Mouse (Mus musculus): ENCODE data around the gene Scn9a. TPM values are rescaled to one million over a fixed set of nuclear protein-coding genes. Genes with fewer than 3 reads are reported as not detected.

The Scn9a gene
- polyA plus RNA-seq (2015; fragmentation: Nextera tagmentation; extraction: Ambion mirVana): 0.02 TPM in 1 of 2 replicates, not detected in the other

- WGBS (ENCODE audit: insufficient replicate concordance): 4% methylated on average over 29 of the region's 29 CpGs
- ATAC-seq (ENCODE audit: low read depth): no peak
- no peak within 1 kb of the TSS for H3K4me3 ChIP-seq (ENCODE audit: low read depth, low read length)
- H3K4me1 ChIP-seq (ENCODE audit: control insufficient read depth, low read depth, low read length): no peaks in the 10 kb centered on the region
- no peak within 1 kb of the TSS for H3K4me2 ChIP-seq (ENCODE audit: low read depth, low read length)
- H3K27me3 ChIP-seq (ENCODE audit: control insufficient read depth, insufficient read depth, low read depth, low read length): peaks cover 3% of the 10 kb centered on the region; the same call in 1 of the 2 replicates
- no peaks in the 10 kb centered on the region for H3K36me3 ChIP-seq (ENCODE audit: control insufficient read depth, insufficient read depth)
- H3K9ac ChIP-seq (ENCODE audit: low read depth, low read length): no peak within 1 kb of the TSS
- no peak within 1 kb of the TSS for H3K27ac ChIP-seq (ENCODE audit: low read length)
- H3K9me3 ChIP-seq (replicated peaks; ENCODE audit: control insufficient read depth, low read length): no peaks in the 10 kb centered on the region
Observed at GRCm38 (mm10) chr2:66634580-66635359, at the start of gene Scn9a. TSS of gene Scn9a (minus strand) at chr2:66634962.

GRCm38 (mm10) chr2:66661988-66662387, 27.2 kb upstream of the Scn9a start:
- Histone ChIP-seq H3K27ac (ENCODE audit: low read length) (no peak overlapping the region), H3K9me3 (replicated peaks; ENCODE audit: control insufficient read depth, low read length) (no peaks in the 10 kb centered on the region), H3K9ac (ENCODE audit: low read depth, low read length) (no peak overlapping the region), H3K27me3 (ENCODE audit: control insufficient read depth, insufficient read depth, low read depth, low read length) (no peaks in the 10 kb centered on the region), H3K4me1 (ENCODE audit: control insufficient read depth, low read depth, low read length) (no peaks in the 10 kb centered on the region), H3K4me2 (ENCODE audit: low read depth, low read length) (no peak overlapping the region), H3K36me3 (ENCODE audit: control insufficient read depth, insufficient read depth) (no peaks in the 10 kb centered on the region), H3K4me3 (ENCODE audit: low read depth, low read length) (no peak overlapping the region)
- 69% methylated on average over 1 of the region's 1 CpGs for WGBS (ENCODE audit: insufficient replicate concordance)
- ATAC-seq (ENCODE audit: low read depth): no peak

- no peak for ATAC-seq (ENCODE audit: low read depth)
- Histone ChIP-seq H3K36me3 (ENCODE audit: control insufficient read depth, insufficient read depth) (no peaks in the 10 kb centered on the region), H3K9me3 (replicated peaks; ENCODE audit: control insufficient read depth, low read length) (no peaks in the 10 kb centered on the region), H3K4me2 (ENCODE audit: low read depth, low read length) (no peak overlapping the region), H3K4me1 (ENCODE audit: control insufficient read depth, low read depth, low read length) (no peaks in the 10 kb centered on the region), H3K9ac (ENCODE audit: low read depth, low read length) (no peak overlapping the region), H3K27ac (ENCODE audit: low read length) (no peak overlapping the region), H3K4me3 (ENCODE audit: low read depth, low read length) (no peak overlapping the region), H3K27me3 (ENCODE audit: control insufficient read depth, insufficient read depth, low read depth, low read length) (no peaks in the 10 kb centered on the region)
- WGBS (ENCODE audit: insufficient replicate concordance): 61% methylated on average over 3 of the region's 3 CpGs
Observed at GRCm38 (mm10) chr2:66656430-66656829, 21.7 kb upstream of the Scn9a start.

- ATAC-seq (ENCODE audit: low read depth): no peak
- no peak overlapping the region for H3K4me3 ChIP-seq (ENCODE audit: low read depth, low read length)
- no peaks in the 10 kb centered on the region for H3K27me3 ChIP-seq (ENCODE audit: control insufficient read depth, insufficient read depth, low read depth, low read length)
- no peaks in the 10 kb centered on the region for H3K4me1 ChIP-seq (ENCODE audit: control insufficient read depth, low read depth, low read length)
- WGBS (ENCODE audit: insufficient replicate concordance): 45% methylated on average over 2 of the region's 2 CpGs
- no peaks in the 10 kb centered on the region for H3K9me3 ChIP-seq (replicated peaks; ENCODE audit: control insufficient read depth, low read length)
- H3K27ac ChIP-seq (ENCODE audit: low read length): no peak overlapping the region
- no peak overlapping the region for H3K4me2 ChIP-seq (ENCODE audit: low read depth, low read length)
- H3K36me3 ChIP-seq (ENCODE audit: control insufficient read depth, insufficient read depth): no peaks in the 10 kb centered on the region
- H3K9ac ChIP-seq (ENCODE audit: low read depth, low read length): no peak overlapping the region
Observed at GRCm38 (mm10) chr2:66655431-66655830, 20.7 kb upstream of the Scn9a start.

GRCm38 (mm10) chr2:66644384-66644783, 9.6 kb upstream of the Scn9a start:
- H3K4me3 ChIP-seq (ENCODE audit: low read depth, low read length): no peak overlapping the region
- no peaks in the 10 kb centered on the region for H3K9me3 ChIP-seq (replicated peaks; ENCODE audit: control insufficient read depth, low read length)
- no peak overlapping the region for H3K4me2 ChIP-seq (ENCODE audit: low read depth, low read length)
- no peaks in the 10 kb centered on the region for H3K36me3 ChIP-seq (ENCODE audit: control insufficient read depth, insufficient read depth)
- H3K4me1 ChIP-seq (ENCODE audit: control insufficient read depth, low read depth, low read length): no peaks in the 10 kb centered on the region
- ATAC-seq (ENCODE audit: low read depth): no peak
- no peak overlapping the region for H3K9ac ChIP-seq (ENCODE audit: low read depth, low read length)
- WGBS (ENCODE audit: insufficient replicate concordance): 19% methylated on average over 5 of the region's 5 CpGs
- H3K27ac ChIP-seq (ENCODE audit: low read length): no peak overlapping the region
- H3K27me3 ChIP-seq (ENCODE audit: control insufficient read depth, insufficient read depth, low read depth, low read length): no peaks in the 10 kb centered on the region

GRCm38 (mm10) chr2:66632728-66633127, 2.0 kb downstream of the Scn9a start:
- Histone ChIP-seq H3K4me2 (ENCODE audit: low read depth, low read length) (no peak overlapping the region), H3K27ac (ENCODE audit: low read length) (no peak overlapping the region), H3K4me1 (ENCODE audit: control insufficient read depth, low read depth, low read length) (no peaks in the 10 kb centered on the region), H3K4me3 (ENCODE audit: low read depth, low read length) (no peak overlapping the region), H3K27me3 (ENCODE audit: control insufficient read depth, insufficient read depth, low read depth, low read length) (peaks cover 3% of the 10 kb centered on the region; the same call in 1 of the 2 replicates), H3K9ac (ENCODE audit: low read depth, low read length) (no peak overlapping the region), H3K9me3 (replicated peaks; ENCODE audit: control insufficient read depth, low read length) (no peaks in the 10 kb centered on the region), H3K36me3 (ENCODE audit: control insufficient read depth, insufficient read depth) (no peaks in the 10 kb centered on the region)
- WGBS (ENCODE audit: insufficient replicate concordance): 31% methylated on average over 5 of the region's 5 CpGs
- ATAC-seq (ENCODE audit: low read depth): no peak

GRCm38 (mm10) chr2:66611091-66611490, 23.7 kb downstream of the Scn9a start:
- Histone ChIP-seq H3K4me3 (ENCODE audit: low read depth, low read length) (no peak overlapping the region), H3K9ac (ENCODE audit: low read depth, low read length) (no peak overlapping the region), H3K4me2 (ENCODE audit: low read depth, low read length) (no peak overlapping the region), H3K4me1 (ENCODE audit: control insufficient read depth, low read depth, low read length) (no peaks in the 10 kb centered on the region), H3K27me3 (ENCODE audit: control insufficient read depth, insufficient read depth, low read depth, low read length) (no peaks in the 10 kb centered on the region), H3K9me3 (replicated peaks; ENCODE audit: control insufficient read depth, low read length) (no peaks in the 10 kb centered on the region), H3K27ac (ENCODE audit: low read length) (no peak overlapping the region), H3K36me3 (ENCODE audit: control insufficient read depth, insufficient read depth) (no peaks in the 10 kb centered on the region)
- no peak for ATAC-seq (ENCODE audit: low read depth)
- 59% methylated on average over 7 of the region's 7 CpGs for WGBS (ENCODE audit: insufficient replicate concordance)

- ATAC-seq (ENCODE audit: low read depth): no peak
- 59% methylated on average over 6 of the region's 6 CpGs for WGBS (ENCODE audit: insufficient replicate concordance)
- H3K27me3 ChIP-seq (ENCODE audit: control insufficient read depth, insufficient read depth, low read depth, low read length): no peaks in the 10 kb centered on the region
Observed at GRCm38 (mm10) chr2:66597313-66597712, 37.4 kb downstream of the Scn9a start.

GRCm38 (mm10) chr2:66596145-66596544, 38.6 kb downstream of the Scn9a start:
- Histone ChIP-seq H3K27me3 (ENCODE audit: control insufficient read depth, insufficient read depth, low read depth, low read length) (no peaks in the 10 kb centered on the region), H3K27ac (ENCODE audit: low read length) (no peak overlapping the region), H3K9ac (ENCODE audit: low read depth, low read length) (no peak overlapping the region), H3K4me2 (ENCODE audit: low read depth, low read length) (no peak overlapping the region), H3K9me3 (replicated peaks; ENCODE audit: control insufficient read depth, low read length) (no peaks in the 10 kb centered on the region), H3K36me3 (ENCODE audit: control insufficient read depth, insufficient read depth) (no peaks in the 10 kb centered on the region), H3K4me3 (ENCODE audit: low read depth, low read length) (no peak overlapping the region), H3K4me1 (ENCODE audit: control insufficient read depth, low read depth, low read length) (no peaks in the 10 kb centered on the region)
- 39% methylated on average over 5 of the region's 5 CpGs for WGBS (ENCODE audit: insufficient replicate concordance)
- no peak for ATAC-seq (ENCODE audit: low read depth)

More at GRCm38 (mm10) chr2:66597313-66597712, 37.4 kb downstream of the Scn9a start:
- Histone ChIP-seq H3K4me1 (ENCODE audit: control insufficient read depth, low read depth, low read length) (no peaks in the 10 kb centered on the region), H3K36me3 (ENCODE audit: control insufficient read depth, insufficient read depth) (no peaks in the 10 kb centered on the region), H3K4me3 (ENCODE audit: low read depth, low read length) (no peak overlapping the region), H3K9ac (ENCODE audit: low read depth, low read length) (no peak overlapping the region), H3K4me2 (ENCODE audit: low read depth, low read length) (no peak overlapping the region), H3K9me3 (replicated peaks; ENCODE audit: control insufficient read depth, low read length) (no peaks in the 10 kb centered on the region), H3K27ac (ENCODE audit: low read length) (no peak overlapping the region)

Data from liver, embryonic 16.5 days (tissue).